Mouse (Mus musculus): Measurements from ENCODE around the gene Hivep2.

DNA sequence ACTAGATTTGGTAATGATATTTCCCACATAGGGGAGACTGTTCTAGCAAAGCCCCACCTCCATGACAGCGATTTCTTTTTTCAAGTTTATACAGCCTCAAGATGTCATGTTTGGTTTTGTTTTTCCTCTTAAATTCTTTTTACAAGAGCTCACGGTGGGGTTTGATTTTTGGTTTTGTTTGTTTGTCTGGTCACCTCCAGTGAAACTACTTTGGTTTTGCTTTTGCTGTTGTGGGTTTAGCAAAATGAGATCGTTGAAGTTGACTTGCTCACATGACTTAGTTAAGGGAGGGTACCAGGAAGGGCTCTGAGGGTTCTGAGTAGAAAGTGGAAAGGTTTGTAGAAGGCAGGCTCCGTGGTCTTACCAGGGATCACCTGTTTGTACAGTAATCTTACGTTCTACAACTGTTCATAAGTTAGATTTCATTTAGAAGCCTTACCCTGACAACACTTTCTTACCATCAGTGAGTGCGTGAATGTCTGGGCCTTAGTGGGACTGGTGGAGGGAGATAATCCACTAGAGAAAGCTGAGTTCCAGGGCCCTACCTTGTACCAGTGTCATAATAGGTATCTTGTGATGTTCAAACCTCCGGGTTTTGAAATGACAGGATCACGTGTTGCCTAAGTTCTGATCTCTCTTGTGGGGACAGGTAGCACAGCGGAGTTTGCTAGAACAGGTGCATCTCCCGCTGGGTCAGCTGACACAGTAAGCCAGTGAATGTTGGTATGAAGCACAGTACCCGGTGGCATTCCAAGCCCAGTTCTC lies 92.1 kb downstream of the Hivep2 start:
- TF ChIP-seq CTCF (IDR thresholded peaks at IDR 0.05; ENCODE audit: low read depth, low read length) (no peak), GATA2 (IDR thresholded peaks at IDR 0.05; ENCODE audit: borderline replicate concordance, low read depth, low read length) (no peak), GATA1 (IDR thresholded peaks at IDR 0.05; ENCODE audit: borderline replicate concordance, low read length) (no peak)
